Mouse (Mus musculus) kidney, embryonic 14.5 days (tissue): ENCODE data around the gene Casr. TPM values are rescaled to one million over a fixed set of nuclear protein-coding genes. Genes with fewer than 3 reads are reported as not detected.

Experiments
- ATAC-seq: fragments of 200-750 bp; cut with Nextera tagmentation; 2 replicates; pipeline ENCODE4 v1.8.0; 2017; ENCODE audit warnings: moderate number of reproducible peaks, mild to moderate bottlenecking, moderate TSS enrichment, moderate library complexity; ENCODE audit not compliant: low FRiP score, low TSS enrichment
- H3K27ac ChIP-seq: fragments of 300-500 bp; sonication (generic); 2 replicates; pipeline ENCODE4 v1.5.1; 2014; ENCODE audit warnings: low read depth, mild to moderate bottlenecking, low read length, moderate library complexity, mixed read lengths
- H3K27me3 ChIP-seq: fragments of 300-500 bp; sonication (generic); 2 replicates; pipeline ENCODE4 v1.6.1; 2014; ENCODE audit warnings: mild to moderate bottlenecking, low read length; ENCODE audit not compliant: control insufficient read depth, insufficient read depth
- H3K36me3 ChIP-seq: fragments of 300-500 bp; sonication (generic); 2 replicates; pipeline ENCODE4 v1.6.1; 2014; ENCODE audit warnings: low read length, mixed read lengths; ENCODE audit not compliant: control insufficient read depth, insufficient read depth
- H3K4me1 ChIP-seq: fragments of 300-500 bp; sonication (generic); 2 replicates; pipeline ENCODE4 v1.6.1; 2014; ENCODE audit warnings: low read length, mixed read lengths; ENCODE audit not compliant: control insufficient read depth, insufficient read depth
- H3K4me2 ChIP-seq: fragments of 300-500 bp; sonication (generic); replicated peaks from 2 replicates; pipeline ENCODE4 v1.6.1; 2014; ENCODE audit warnings: low read depth, mild to moderate bottlenecking, low read length
- H3K4me3 ChIP-seq: fragments of 300-500 bp; sonication (generic); 2 replicates; pipeline ENCODE4 v1.5.1; 2014; ENCODE audit warnings: mild to moderate bottlenecking, low read length
- H3K9ac ChIP-seq: fragments of 300-500 bp; sonication (generic); 2 replicates; pipeline ENCODE4 v1.6.1; 2014; ENCODE audit warnings: low read depth, mild to moderate bottlenecking, low read length, moderate library complexity
- H3K9me3 ChIP-seq: fragments of 300-500 bp; sonication (generic); 2 replicates; pipeline ENCODE4 v1.6.1; 2016; ENCODE audit warnings: low read length; ENCODE audit not compliant: control insufficient read depth
- WGBS: fragments of 180-500 bp; shearing (Covaris S2); extraction: QIAGEN DNeasy Blood & Tissue Kit; methylation state at CpG from one replicate; pipeline ENCODE4 v1.1.7; 2014; 5-methylcytosine and 5-hydroxymethylcytosine counted together
- polyA plus RNA-seq: library from polyadenylated mRNA; unstranded; fragments of >200 nt; fragmentation: Nextera tagmentation; extraction: Ambion mirVana; gene quantifications from 2 replicates; pipeline ENCODE4 v1.2.1, GENCODE M21; 2014

The Casr gene
- polyA plus RNA-seq, 1 experiment from 2014 or later, result 0.34 TPM

GRCm38 (mm10) chr16:36468862-36469261, 93.1 kb downstream of the Casr start:
- Histone ChIP-seq H3K9me3 (no peaks in the 10 kb centered on the region), H3K4me3 (no peak overlapping the region), H3K9ac (no peak overlapping the region), H3K4me2 (no peak overlapping the region), H3K27ac (no peak overlapping the region), H3K4me1 (no peaks in the 10 kb centered on the region), H3K36me3 (no peaks in the 10 kb centered on the region), H3K27me3 (no peaks in the 10 kb centered on the region)
- ATAC-seq, result no peak
- WGBS, result 62% methylated on average over 4 of the region's 4 CpGs

- H3K9me3 ChIP-seq, result no peaks in the 10 kb centered on the region
- no peak overlapping the region for H3K4me3 ChIP-seq
- no peaks in the 10 kb centered on the region for H3K4me1 ChIP-seq
- no peak overlapping the region for H3K27ac ChIP-seq
- H3K36me3 ChIP-seq, result no peaks in the 10 kb centered on the region
- H3K9ac ChIP-seq, result no peak overlapping the region
- no peak overlapping the region for H3K4me2 ChIP-seq
- no peaks in the 10 kb centered on the region for H3K27me3 ChIP-seq
- 76% methylated on average over 2 of the region's 2 CpGs for WGBS
- no peak for ATAC-seq
Measured at GRCm38 (mm10) chr16:36467936-36468335, 94.0 kb downstream of the Casr start.

DNA sequence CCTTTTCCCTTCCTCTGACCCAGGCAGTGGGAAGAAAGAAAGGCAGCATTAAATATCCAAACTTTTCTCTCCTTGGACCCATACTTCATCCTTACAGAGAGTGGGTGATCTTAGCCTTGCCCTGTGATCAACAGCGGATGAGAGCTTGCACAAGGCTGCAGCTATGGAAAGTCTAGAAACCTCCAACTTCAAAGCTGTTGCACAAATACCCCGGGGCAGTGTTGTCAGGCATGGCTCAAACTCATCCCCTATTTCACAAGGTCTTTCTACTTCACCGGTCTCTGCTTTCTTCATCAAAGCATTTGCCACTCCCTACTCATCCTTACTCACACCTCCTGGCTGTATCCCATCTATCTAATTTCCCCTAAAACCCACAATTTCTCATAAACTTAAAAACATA, 96.5 kb downstream of the Casr start:
- no peaks in the 10 kb centered on the region for H3K9me3 ChIP-seq
- H3K4me2 ChIP-seq, result no peak overlapping the region
- no peak for ATAC-seq
- WGBS, result 78% methylated on average over 3 of the region's 3 CpGs
- H3K27me3 ChIP-seq, result no peaks in the 10 kb centered on the region
- H3K4me3 ChIP-seq, result no peak overlapping the region
- no peaks in the 10 kb centered on the region for H3K4me1 ChIP-seq
- no peaks in the 10 kb centered on the region for H3K36me3 ChIP-seq
- no peak overlapping the region for H3K9ac ChIP-seq
- no peak overlapping the region for H3K27ac ChIP-seq

DNA sequence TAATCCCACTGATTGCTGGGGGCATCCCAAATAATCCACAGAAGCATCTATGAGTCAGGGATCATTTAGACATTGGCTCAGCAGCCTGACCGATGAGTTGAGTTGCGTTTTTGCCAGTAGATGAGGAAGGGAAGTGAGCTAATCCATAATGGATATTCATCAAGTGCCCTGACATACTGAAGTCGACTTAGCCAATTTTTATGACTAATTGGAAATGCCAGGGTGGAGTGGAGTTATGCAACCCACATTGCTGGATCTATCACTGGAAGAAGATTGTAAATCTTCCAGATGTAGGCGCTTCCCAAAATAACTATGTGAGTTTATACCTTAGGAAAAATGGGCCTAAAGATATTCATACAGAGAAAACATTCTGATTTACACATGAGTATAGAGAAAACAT, 97.9 kb downstream of the Casr start:
- H3K27ac ChIP-seq, result no peak overlapping the region
- H3K27me3 ChIP-seq, result no peaks in the 10 kb centered on the region
- H3K36me3 ChIP-seq, result no peaks in the 10 kb centered on the region
- H3K4me1 ChIP-seq, result no peaks in the 10 kb centered on the region
- no peaks in the 10 kb centered on the region for H3K9me3 ChIP-seq
- ATAC-seq, result no peak
- WGBS, result 87% methylated on average over 4 of the region's 4 CpGs
- H3K4me3 ChIP-seq, result no peak overlapping the region
- no peak overlapping the region for H3K9ac ChIP-seq
- no peak overlapping the region for H3K4me2 ChIP-seq

GRCm38 (mm10) chr16:36460426-36460825, 101.5 kb downstream of the Casr start:
- no peak overlapping the region for H3K4me2 ChIP-seq
- H3K9ac ChIP-seq, result no peak overlapping the region
- H3K4me3 ChIP-seq, result no peak overlapping the region
- no peaks in the 10 kb centered on the region for H3K9me3 ChIP-seq
- no peak for ATAC-seq
- WGBS, result 26% methylated on average over 2 of the region's 2 CpGs
- no peaks in the 10 kb centered on the region for H3K4me1 ChIP-seq
- no peaks in the 10 kb centered on the region for H3K27me3 ChIP-seq
- no peak overlapping the region for H3K27ac ChIP-seq
- H3K36me3 ChIP-seq, result no peaks in the 10 kb centered on the region

DNA sequence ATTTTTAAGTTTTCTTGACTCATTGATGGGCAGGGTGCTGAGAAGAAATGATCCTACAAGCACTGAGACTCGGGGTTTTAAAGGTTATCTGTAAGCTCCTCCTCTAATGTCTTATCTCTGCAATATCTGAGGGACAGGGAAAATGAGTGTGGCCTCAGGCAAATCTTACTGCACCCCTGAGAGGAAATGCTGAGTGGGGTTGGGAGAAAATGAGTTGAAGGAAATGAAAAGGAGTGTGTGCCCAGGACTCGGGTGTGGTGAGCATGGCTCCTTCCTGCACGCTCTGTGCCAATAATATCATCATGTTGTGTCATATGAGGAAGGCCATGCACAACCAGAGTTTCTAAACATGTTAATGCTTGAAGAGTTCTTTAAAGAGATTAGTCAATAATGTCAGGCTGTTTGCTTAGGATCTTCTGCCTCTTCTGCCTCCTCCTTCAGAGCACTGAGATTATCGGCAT, 106.6 kb downstream of the Casr start, which contains the start of gene Stfa3:
Stfa3 (minus strand) TSS at position 51 of the 461 bp plus-strand sequence.
- Histone ChIP-seq H3K4me3 (no peak within 1 kb of the TSS), H3K27me3 (no peaks in the 10 kb centered on the region), H3K27ac (no peak within 1 kb of the TSS), H3K4me2 (no peak within 1 kb of the TSS), H3K36me3 (no peaks in the 10 kb centered on the region), H3K9ac (no peak within 1 kb of the TSS), H3K9me3 (no peaks in the 10 kb centered on the region), H3K4me1 (no peaks in the 10 kb centered on the region)
- WGBS, result 76% methylated on average over 4 of the region's 4 CpGs
- ATAC-seq, result no peak

Other genes with a start within 250 kb of the Casr start
- gene BC117090, start 227.8 kb downstream of the Casr start, polyA plus RNA-seq, result not detected in 2 replicates
- gene BC100530, start 194.4 kb downstream of the Casr start, polyA plus RNA-seq, result not detected in 2 replicates
- gene Stfa2, start 153.7 kb downstream of the Casr start, polyA plus RNA-seq, result not detected in 2 replicates
- gene Stfa3, start 106.7 kb downstream of the Casr start, polyA plus RNA-seq, result not detected in 2 replicates
- 1.2 and 1.4 TPM in 2 replicates for gene Cd86, start 103.9 kb upstream of the Casr start, polyA plus RNA-seq
- gene Ildr1, start 131.8 kb upstream of the Casr start, polyA plus RNA-seq, result 2.7 and 4.6 TPM in 2 replicates
- gene Slc15a2, start 222.8 kb upstream of the Casr start, polyA plus RNA-seq, result 5.5 and 12.3 TPM in 2 replicates